Mouse (Mus musculus): ENCODE measurements around the gene Lrrc25.

GRCm38 (mm10) chr8:70646369-70646768 is 30.4 kb downstream of the Lrrc25 start:
- TF ChIP-seq CTCF (IDR thresholded peaks at IDR 0.05; ENCODE audit: low read depth) (no peak), EP300 (IDR thresholded peaks at IDR 0.05; ENCODE audit: low read depth) (no peak)
